Mouse (Mus musculus): Measurements from ENCODE around the gene Fut2.

The Fut2 gene

DNA sequence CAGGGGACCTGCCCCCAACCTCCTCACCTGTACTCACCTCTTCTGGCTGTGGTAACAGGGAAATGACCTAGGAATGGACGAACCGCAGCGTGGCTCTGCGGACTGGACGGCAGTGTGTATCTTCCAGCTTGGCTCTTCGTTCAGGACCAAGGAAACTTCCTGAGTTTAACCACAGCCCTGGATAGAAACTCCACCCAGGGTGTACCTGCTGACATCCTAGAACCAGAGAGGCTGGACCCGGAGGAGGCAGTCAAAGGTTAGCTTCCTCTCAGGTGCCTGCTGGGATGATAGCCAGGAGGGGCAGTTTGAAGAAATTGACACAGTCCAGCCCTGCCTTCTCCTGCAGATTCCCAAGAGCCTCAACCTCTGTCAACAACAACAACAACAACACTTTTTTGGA lies at the start of gene Fut2:
TSS of gene Fut2 (minus strand) at position 234 of the 400 bp plus-strand sequence.
- DNase-seq (ENCODE audit: low spot score in 2 of 2): no peak

DNA sequence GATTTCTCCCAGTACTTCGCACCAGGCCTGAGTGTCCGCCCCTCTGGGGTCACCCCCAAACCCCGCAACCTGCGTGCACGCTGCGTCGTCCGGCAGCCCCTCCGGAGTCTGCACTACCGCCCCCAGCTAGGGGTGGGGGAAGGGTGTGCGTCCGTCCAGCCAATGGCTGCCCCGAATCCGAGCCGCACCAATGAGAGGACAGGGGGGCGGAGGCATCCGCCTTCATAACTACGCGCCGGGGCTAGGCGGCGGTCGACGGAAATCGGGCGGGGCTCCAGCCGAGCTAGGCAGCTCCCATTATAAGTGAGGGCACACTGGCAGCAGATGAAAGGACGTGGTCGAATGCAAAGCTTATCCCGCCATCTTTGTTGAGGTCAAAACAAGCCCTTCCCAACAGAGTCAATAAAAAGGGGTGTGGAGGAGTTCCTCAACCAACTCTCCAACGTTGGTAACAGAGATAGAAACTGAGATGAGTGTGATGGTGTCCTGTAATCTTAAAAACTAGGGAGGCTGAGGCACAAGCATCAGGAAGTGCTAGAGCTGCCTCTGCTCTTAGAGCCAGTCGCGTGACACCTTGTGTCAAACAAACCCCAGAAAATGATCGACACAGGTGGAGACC lies 49.0 kb upstream of the Fut2 start, which contains the start of gene Rpl18:
TSS of gene Rpl18 (plus strand) at position 368 of the 619 bp plus-strand sequence.
- DNase-seq (ENCODE audit: low spot score in 2 of 2): peak; percentile 93 to 98

DNA sequence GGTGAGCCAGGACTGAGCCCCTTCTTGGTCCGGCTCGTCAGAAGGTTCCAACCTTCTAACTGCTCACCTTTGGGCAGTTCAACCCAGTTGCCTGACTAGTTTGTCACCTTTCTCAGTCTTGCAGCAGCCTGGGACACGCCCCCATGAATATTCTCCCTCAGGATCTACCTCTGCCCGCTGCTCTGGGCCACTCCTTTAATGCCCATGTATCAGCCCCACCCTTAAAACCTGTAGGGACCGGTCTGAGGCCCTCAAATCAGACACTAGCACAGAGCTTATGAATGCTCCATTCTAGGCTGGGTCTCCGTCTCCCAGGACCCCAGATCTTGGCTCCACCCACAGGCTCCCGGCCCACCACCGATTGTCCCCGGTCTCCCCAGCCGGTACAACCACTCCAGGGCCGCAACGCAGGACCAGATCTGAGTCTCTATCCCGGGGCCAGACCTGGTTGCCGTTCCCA lies 48.5 kb upstream of the Fut2 start:
- peak in 1 of 2 experiments; percentile 70 for DNase-seq (ENCODE audit: low spot score in 2 of 2)

DNA sequence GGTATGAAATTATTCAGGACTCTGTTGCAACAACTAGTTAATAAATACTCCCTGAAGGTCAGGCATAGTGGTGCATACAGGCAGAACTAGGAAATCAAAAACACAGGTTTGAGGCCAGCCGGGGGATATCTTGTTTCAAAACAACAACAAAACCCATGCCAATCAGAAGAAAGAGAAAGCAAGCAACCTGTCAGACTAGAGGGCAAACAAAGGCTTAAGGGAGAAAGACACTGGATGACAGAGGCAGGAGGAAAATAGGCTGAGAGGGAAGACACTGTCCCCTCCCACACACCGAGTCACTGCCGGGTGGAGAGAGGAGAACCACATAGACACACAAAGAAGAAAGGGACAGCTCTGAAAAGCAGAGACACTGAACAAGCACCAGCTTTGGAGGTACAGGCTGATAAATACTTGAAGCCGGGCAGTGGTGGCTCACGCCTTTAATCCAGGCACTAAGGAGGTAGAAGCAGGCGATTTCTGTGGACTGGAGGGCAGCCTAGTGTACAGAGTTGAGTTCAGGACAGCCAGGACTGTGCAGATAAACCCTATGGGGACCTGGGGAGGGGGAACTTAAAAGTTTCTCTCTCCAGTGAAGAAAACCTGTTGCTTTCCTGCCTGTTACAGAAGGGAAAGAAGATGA lies 47.8 kb upstream of the Fut2 start:
- no peak for DNase-seq (ENCODE audit: low spot score in 2 of 2)

DNA sequence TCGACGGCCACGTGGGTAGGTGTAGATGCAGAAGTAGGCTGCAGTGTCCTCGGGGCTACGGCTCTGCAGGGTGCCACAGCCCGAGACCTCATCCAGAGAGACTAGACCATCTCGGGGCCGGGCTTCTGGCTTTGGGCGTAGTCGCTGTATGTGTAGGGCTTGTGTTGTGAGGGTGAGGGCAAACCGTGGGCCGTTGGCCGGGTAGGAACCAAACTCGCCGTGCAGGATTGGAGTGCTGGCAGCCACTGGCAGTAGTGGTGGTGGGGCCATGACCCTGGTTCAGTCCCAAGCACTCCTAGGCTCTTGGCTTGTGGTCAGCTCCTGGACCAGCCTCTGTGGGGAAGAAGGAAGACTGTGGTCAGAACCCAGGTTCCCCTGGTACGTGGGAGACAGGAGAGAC lies 47.2 kb upstream of the Fut2 start:
- no peak for DNase-seq (ENCODE audit: low spot score in 2 of 2)

DNA sequence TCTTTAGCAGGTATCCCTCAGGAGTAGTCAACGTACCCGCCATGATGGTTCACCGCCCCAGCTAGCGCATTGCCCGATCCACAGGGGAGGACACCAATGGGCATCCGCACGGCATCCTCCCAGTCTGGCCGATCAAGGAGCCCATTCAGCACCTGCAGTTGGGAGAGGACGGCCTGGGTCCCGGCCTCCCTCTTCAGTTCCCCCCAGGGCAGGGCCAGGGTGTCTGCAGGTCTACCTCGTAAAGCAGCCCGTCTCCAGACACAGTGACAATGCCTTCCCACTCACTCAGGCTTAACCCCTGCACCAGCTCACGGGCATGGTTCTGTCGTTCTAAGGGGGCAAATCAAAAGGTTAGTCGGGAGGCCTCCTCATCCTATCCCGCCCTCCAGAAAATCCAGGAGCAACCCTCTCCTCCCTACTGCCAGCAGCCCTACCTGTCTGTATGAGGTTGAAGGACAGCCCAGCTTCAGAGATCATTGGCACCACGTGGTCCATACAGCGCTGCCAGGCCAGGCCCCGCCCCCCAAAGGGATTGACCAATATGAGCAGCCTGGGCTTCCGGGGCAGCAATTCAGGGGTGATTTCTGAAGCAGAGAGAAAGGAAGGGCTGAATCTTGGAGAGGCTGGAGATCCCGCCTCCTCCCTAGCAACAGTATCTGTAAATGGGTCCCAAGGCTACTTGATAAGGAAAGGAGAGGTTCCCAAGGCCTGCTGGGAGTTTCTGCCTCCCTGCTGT lies 46.0 kb upstream of the Fut2 start:
- DNase-seq (ENCODE audit: low spot score in 2 of 2): peak in 1 of 2 experiments; percentile 76

DNA sequence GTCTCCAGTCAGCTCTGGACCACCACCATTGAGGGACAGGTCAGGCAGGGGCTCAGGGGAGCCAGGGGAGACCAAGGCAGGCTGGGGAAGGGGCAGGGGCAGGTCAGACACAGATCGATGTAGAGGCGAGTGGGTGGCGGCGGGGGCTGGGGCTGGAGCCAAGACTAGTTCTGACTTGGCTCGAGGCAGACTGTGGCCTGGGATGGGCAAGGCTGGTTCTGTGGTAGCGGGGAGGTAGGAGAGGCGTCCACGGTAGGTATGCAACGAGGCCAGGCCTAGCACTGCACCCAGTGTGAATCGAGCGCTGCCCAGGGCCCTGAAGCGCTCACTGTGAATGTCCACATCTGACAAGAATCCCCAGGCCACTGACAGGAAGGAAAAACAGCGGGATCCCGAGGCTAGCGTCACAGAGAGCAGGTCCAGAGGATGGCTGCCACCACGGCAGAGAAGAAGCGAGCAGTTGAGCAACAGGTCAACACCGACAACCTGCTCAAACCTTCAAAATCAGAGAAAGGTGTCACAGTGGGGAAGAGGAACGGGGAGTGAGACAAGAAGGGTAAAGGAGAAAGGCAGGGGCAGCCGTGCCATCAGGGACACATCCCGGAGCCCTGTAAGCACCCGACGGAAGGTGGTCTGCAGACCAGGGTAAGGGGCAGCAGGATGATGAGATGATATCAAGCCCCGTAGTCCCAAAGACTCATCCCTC lies 45.3 kb upstream of the Fut2 start:
- no peak for DNase-seq (ENCODE audit: low spot score in 2 of 2)

DNA sequence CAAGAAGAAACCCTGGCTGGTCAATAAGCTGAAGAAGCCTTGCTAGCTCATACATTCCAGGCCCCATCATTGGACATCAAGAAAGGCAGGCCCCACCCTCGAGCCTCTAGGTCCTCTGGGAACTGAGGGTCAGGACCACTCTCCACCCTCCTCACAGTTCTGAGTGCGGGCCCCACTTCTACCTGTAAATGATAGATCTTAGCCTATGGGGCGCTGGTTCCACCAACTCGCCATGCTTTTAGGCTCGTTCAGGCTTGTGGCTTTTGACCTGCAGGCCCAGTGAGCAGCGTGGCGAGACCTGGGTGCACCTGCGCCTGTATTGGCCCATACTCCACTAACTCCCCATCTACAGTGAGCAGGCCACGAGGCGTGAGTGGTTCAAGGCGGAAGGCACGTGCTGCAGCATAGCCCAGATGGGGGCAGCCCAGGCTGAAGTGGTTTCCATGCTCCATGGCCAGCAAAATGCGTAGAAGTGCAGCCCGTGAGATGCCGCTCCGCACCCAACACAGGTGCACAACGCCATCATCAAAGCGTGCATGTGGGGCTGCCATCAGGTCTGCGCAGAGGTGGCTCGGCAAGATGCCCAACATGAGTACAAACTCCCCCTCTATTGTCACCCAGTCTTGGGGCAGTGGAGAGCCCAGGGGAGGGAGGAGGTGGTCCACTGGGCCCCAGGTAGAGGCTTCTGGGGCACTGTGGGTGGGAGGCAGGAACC lies 44.4 kb upstream of the Fut2 start:
- DNase-seq (ENCODE audit: low spot score in 2 of 2): no peak

DNA sequence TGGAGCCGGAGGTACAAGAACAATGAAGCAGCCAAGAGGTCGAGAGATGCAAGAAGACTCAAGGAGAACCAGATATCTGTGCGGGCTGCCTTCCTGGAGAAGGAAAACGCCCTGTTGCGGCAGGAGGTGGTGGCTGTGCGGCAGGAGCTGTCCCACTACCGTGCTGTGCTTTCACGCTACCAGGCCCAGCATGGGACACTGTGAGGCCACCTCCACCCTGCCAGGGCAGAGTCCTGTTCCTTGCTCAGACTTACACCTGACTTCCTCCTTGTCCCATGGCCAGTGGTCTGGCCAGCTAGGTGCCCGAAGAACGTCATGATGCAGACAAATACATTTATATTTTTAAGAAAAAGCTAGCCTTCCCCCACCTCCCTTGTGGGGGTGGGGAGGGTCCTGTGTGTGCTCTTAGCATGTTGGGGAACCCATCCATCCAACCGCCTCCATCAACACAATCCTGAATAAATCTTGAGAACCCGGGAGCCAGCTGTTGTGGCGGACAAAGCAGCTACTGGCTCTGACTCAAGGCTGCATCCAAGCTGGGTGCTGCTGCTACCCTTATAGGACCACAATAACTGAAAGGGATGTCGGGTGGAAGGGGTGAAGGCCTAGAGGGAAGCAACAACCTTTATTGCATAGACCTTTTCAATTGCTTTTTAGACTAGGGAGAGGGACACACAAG lies 43.6 kb upstream of the Fut2 start:
- DNase-seq (ENCODE audit: low spot score in 2 of 2): no peak

DNA sequence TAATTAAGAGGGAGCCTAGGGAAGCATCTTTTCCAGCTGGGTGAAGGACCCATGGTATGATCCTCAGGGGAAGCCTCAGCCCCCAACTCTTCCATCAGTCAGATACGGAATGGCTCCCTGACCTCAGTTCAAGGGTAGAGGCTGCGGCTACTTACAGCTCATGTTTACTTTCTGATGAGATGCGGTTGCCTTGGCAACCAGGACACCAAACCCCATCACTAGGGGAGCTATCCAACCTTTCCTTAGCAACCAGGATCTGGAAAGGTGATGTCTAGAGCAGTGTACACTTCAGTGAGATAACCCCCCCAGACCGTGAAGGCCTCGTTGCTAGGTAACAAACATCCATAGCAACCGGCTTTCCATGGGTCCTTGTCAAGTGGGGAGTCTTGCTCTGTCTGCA lies 42.8 kb upstream of the Fut2 start:
- DNase-seq (ENCODE audit: low spot score in 2 of 2): no peak

DNA sequence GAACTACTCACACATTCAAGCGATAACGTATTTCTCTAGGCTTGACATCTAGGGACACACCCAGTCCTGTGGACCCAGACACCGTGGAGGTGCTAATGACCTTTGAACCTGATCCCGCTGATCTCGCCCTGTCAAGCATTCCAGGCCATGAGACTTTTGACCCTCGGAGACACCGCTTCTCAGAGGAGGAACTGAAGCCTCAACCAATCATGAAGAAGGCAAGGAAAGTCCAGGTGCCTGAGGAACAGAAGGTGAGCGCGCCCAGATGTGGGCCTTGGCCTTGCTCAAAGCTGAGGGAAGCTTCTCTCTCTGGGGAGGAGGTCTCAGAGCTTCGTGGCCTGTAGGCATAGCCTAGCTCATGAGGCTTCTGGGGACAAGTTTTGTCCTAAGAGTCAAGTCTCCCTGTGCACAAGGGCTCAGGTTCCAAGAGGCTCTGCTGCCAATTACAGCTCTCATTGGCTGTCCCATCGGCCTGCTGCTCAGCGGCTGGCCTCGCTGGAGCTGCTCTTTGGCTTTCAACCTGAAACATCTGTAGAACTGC lies 42.1 kb upstream of the Fut2 start:
- no peak for DNase-seq (ENCODE audit: low spot score in 2 of 2)

DNA sequence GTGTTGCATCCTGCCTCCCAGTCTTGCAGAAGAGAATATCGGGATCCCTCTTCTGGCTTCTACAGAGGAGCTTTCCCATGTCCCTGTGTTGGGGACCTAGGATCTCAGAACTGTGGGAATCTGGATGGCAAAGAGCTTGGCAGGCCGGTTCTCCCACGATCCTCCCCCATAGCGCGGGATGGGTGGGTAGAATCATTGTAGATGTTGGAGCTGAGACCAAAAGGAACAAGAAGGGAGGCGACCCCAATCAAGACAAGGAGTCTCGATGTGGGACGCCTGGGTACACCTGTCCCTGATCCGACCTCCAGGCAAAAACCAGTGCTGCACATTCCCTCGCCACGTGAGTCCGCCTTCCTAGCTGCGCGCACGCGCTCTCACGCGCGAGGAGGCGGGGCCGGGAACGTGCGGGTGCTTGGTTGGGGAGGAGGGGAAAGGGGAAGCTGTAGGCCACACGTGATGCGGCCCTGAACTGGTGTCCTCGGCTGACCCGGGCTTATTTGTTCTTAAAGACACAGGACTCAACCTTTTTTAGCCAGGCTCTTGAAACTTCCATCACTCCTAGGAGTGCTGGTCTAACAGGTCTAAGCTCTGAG lies 41.3 kb upstream of the Fut2 start:
- peak; percentile 95 to 98 for DNase-seq (ENCODE audit: low spot score in 2 of 2)

DNA sequence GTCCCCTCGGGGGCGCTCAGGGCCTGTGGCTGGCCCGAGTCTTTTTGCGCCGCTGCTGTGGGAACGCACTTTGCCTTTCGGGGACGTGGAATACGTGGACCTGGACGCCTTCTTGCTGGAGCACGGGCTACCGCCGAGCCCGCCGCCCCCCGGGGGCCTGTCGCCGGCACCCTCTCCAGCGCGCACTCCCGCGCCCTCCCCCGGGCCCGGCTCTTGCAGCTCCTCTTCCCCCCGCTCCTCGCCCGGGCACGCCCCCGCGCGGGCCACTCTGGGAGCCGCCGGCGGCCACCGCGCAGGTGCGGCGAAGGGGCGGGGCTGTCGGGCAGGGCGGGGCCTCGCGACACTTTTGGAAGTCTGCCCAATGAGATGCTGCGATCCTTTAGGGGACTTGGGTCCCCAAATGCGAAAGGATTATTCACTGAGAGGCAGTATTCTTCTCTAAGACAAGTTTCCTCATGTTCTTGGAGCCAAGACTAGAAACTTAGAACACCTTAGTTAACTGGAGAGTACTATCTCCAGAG lies 40.6 kb upstream of the Fut2 start:
- DNase-seq (ENCODE audit: low spot score in 2 of 2): peak; percentile 81 to 87

DNA sequence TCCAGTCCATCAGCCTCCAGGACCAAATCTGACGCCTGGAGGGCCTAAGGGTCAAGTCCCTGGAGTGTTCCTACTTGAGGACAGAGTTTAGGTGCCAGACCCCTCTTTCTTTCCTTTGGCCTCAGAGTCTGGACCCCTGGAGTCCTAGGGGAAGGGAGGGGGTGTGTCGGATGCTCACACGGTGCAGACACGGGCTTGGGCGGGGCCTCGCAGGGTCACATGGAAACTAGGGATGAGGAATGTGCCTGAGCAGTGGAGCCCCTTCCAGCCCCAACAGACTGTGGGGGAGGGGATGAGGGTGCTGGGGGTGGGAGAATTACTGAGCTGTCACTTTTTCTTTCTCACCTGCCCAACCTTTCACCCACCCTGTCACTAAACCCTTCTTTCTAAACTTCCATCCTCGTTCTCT lies 39.7 kb upstream of the Fut2 start:
- DNase-seq (ENCODE audit: low spot score in 2 of 2): peak; percentile 78 to 89

DNA sequence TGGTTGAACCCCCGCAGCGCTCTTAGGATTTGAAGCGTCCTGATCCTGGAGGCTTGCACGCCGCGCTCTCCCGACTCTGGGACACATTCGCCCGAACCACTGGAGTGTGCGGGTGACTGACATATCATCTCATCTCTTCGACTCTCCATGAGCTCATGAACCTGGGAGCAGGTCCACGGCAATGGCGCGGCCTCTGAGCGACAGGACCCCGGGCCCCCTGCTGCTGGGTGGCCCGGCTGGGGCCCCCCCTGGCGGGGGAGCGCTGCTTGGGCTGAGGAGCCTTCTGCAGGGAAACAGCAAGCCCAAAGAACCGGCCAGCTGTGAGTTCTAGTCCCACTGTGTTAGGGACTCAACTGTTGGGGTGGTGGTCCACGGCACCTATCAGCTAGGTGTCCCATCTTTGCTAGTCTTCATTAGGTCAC lies 39.3 kb upstream of the Fut2 start:
- DNase-seq (ENCODE audit: low spot score in 2 of 2): no peak

DNA sequence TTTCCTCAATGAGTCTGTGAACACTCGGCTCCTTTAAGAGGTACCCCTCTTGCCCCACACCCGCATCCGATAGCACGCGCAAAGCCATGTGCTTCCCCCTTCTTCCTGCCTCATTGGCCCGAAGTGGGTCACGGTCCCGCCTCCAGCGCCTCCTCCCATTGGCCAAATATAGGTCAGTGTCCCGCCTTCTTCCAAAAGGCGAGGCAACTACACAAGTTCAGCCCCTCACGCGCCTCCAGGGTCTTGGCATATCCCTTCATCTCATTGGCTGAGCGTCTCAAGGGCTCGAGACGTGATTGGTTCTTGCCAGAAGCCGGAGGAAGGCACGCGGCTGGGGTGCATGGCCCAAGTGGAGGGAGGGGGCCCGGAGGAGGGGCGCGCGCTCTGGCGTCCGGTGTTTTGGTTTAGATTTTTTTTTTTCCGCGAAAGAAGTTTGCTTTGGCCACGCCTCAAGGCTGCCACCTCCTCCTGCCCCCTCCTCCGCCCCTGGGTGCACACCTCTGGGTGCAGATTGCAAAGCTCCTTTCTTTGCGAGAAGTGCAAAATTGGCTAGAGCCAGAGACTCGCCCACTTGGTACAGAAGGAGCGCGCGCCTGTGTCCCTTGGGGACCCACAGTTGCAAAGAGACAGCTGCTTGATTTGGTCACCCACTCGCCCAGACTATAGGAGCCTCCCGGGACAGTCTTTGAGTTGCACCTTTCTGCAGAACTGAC lies 38.7 kb upstream of the Fut2 start, which contains the start of gene Dbp:
TSS of gene Dbp (plus strand) at position 359 of the 713 bp plus-strand sequence.
- DNase-seq (ENCODE audit: low spot score in 2 of 2): peak; percentile 99 to 100

DNA sequence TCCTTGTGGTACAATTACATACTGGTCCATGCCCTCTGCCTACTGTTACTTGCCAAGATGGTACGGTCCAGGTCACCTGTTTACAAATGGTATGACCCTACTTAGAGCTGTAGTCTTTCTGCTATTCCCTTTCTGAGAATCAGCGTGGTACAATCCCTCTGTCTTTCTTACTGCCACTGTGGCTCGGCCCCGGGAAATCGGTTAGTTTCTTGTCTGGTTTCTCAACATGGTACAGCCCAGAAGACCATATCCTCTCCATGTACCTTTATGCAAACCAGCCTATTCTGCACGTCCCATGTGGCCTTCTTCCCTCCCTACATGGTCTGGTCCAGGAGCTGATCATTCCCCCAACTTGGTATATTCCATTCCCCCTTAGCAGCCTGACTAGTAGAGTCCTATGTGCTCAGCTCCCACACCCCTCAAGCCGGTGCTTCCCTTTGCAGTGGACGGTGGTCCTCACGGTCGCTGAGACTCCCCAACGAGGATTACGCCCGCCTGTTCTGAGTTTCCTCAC lies 37.9 kb upstream of the Fut2 start:
- peak; percentile 61 to 65 for DNase-seq (ENCODE audit: low spot score in 2 of 2)

DNA sequence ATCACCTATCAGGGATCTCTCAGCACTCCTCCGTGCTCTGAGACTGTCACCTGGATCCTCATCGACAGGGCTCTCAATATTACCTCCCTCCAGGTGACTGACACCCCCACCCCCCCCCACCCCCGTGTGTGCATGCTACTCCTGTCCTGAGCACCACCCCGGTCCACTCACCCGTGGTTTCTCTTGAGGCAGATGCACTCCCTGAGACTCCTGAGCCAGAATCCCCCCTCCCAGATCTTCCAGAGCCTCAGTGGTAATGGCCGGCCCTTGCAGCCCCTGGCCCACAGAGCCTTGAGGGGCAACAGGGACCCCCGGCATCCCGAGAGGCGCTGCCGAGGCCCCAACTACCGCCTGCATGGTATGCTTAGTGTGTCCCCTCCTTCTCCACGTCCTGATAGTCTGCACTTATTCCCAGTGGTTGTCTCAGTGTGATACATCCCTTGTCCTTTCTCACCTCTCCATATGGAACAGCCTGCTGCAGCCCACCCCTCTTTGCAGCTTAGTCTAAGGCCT lies 37.4 kb upstream of the Fut2 start:
- no peak for DNase-seq (ENCODE audit: low spot score in 2 of 2)
